Mouse (Mus musculus): ENCODE data around the gene Nktr. TPM values are rescaled to one million over a fixed set of nuclear protein-coding genes. Genes with fewer than 3 reads are reported as not detected.

Gene Nktr
- polyA plus RNA-seq, 1 experiment from 2014 or later = 17.3 TPM

- H3K9ac ChIP-seq (replicated peaks) = no peak overlapping the region
- WGBS (ENCODE audit: insufficient replicate concordance) = 89% methylated on average over 10 of the region's 10 CpGs
- peaks cover 13% of the 10 kb centered on the region for H3K4me1 ChIP-seq (ENCODE audit: insufficient read depth)
- ATAC-seq (no peak), DNase-seq (no peak)
- H3K4me3 ChIP-seq (ENCODE audit: low read depth, low read length) = no peak overlapping the region
- no peaks in the 10 kb centered on the region for H3K9me3 ChIP-seq (ENCODE audit: low read length)
- H3K27me3 ChIP-seq (ENCODE audit: insufficient read depth, low read length) = peaks cover 22% of the 10 kb centered on the region
- H3K4me2 ChIP-seq (ENCODE audit: low read depth, low read length) = no peak overlapping the region
- H3K27ac ChIP-seq (ENCODE audit: low read depth) = no peak overlapping the region
- H3K36me3 ChIP-seq (replicated peaks; ENCODE audit: insufficient read depth, low read length) = no peaks in the 10 kb centered on the region
- no peak for TF ChIP-seq EP300 (IDR thresholded peaks at IDR 0.05; ENCODE audit: low read depth)
- no peak for TF ChIP-seq CTCF (IDR thresholded peaks at IDR 0.05; ENCODE audit: low read depth)
Observed at GRCm38 (mm10) chr9:121762248-121762647, 43.3 kb downstream of the Nktr start.

GRCm38 (mm10) chr9:121762761-121763160 lies 43.8 kb downstream of the Nktr start:
- ATAC-seq = no peak
- Histone ChIP-seq H3K4me1 (ENCODE audit: insufficient read depth) (peaks cover 13% of the 10 kb centered on the region), H3K9ac (replicated peaks) (no peak overlapping the region), H3K36me3 (replicated peaks; ENCODE audit: insufficient read depth, low read length) (no peaks in the 10 kb centered on the region), H3K27me3 (ENCODE audit: insufficient read depth, low read length) (peaks cover 22% of the 10 kb centered on the region), H3K4me2 (ENCODE audit: low read depth, low read length) (no peak overlapping the region), H3K4me3 (ENCODE audit: low read depth, low read length) (no peak overlapping the region), H3K9me3 (ENCODE audit: low read length) (no peaks in the 10 kb centered on the region), H3K27ac (ENCODE audit: low read depth) (no peak overlapping the region)
- DNase-seq = no peak
- TF ChIP-seq CTCF (IDR thresholded peaks at IDR 0.05; ENCODE audit: low read depth) (no peak), EP300 (IDR thresholded peaks at IDR 0.05; ENCODE audit: low read depth) (no peak)
- WGBS (ENCODE audit: insufficient replicate concordance) = 84% methylated on average over 25 of the region's 25 CpGs

DNA sequence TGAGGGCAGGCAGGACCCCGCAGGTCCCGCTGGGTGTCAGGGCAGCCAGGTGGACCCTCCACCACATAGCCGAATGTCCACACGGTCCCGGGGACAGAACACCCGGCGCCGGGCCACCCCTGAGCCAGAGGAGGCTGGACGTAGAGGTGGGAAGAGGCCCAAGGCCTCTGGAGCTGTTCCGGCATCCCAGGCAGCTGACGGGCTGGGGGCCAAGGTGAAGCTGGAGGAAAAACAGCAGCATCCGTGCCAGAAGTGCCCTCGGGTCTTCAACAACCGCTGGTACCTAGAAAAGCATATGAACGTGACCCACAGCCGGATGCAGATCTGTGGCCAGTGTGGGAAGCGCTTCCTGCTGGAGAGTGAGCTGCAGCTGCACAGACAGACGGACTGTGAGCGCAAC lies 44.7 kb downstream of the Nktr start:
- Histone ChIP-seq H3K4me2 (ENCODE audit: low read depth, low read length) (no peak overlapping the region), H3K4me3 (ENCODE audit: low read depth, low read length) (no peak overlapping the region), H3K9me3 (ENCODE audit: low read length) (no peaks in the 10 kb centered on the region), H3K27me3 (ENCODE audit: insufficient read depth, low read length) (peaks cover 20% of the 10 kb centered on the region), H3K4me1 (ENCODE audit: insufficient read depth) (peaks cover 9% of the 10 kb centered on the region), H3K36me3 (replicated peaks; ENCODE audit: insufficient read depth, low read length) (no peaks in the 10 kb centered on the region), H3K9ac (replicated peaks) (no peak overlapping the region), H3K27ac (ENCODE audit: low read depth) (no peak overlapping the region)
- DNase-seq = no peak
- WGBS (ENCODE audit: insufficient replicate concordance) = 83% methylated on average over 19 of the region's 19 CpGs
- no peak for TF ChIP-seq CTCF (IDR thresholded peaks at IDR 0.05; ENCODE audit: low read depth)
- no peak for TF ChIP-seq EP300 (IDR thresholded peaks at IDR 0.05; ENCODE audit: low read depth)
- no peak for ATAC-seq

DNA sequence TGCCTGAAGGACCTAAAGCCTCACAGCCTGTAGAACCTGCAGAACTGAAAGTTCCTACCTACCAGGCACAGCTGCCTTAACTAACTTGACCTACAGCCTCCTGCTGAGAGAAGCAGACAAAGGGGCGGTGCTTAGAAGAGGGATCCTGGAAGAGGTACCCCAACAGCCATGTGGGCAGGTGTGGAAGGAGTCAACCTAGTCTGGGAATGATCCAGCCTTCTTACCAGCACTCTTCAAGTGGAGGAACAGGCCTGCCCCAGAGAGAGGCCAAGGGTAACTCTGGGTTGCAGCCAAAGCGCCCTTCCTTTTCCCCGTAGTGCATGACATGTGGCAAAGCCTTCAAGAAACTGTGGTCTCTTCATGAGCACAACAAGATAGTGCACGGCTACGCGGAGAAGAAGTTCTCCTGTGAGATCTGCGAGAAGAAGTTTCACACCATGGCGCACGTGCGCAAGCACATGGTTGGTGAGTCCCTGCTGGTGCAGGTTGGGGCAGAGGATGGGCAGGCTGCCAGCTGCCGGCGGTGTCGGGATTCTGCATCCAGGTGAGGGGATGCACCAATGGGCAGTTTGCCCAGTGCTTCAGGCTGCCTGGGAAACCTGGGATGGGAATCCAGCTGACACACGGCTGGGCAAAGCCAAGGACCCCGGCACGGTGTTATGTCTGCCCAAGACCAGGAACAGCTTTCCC lies 46.3 kb downstream of the Nktr start:
- peaks cover 7% of the 10 kb centered on the region for H3K27me3 ChIP-seq (ENCODE audit: insufficient read depth, low read length)
- H3K4me3 ChIP-seq (ENCODE audit: low read depth, low read length) = no peak overlapping the region
- TF ChIP-seq EP300 (IDR thresholded peaks at IDR 0.05; ENCODE audit: low read depth) = no peak
- TF ChIP-seq CTCF (IDR thresholded peaks at IDR 0.05; ENCODE audit: low read depth) = no peak
- no peak overlapping the region for H3K27ac ChIP-seq (ENCODE audit: low read depth)
- no peak overlapping the region for H3K9ac ChIP-seq (replicated peaks)
- no peak overlapping the region for H3K4me2 ChIP-seq (ENCODE audit: low read depth, low read length)
- 82% methylated on average over 16 of the region's 16 CpGs for WGBS (ENCODE audit: insufficient replicate concordance)
- ATAC-seq (no peak), DNase-seq (no peak)
- H3K36me3 ChIP-seq (replicated peaks; ENCODE audit: insufficient read depth, low read length) = no peaks in the 10 kb centered on the region
- H3K4me1 ChIP-seq (ENCODE audit: insufficient read depth) = no peaks in the 10 kb centered on the region
- H3K9me3 ChIP-seq (ENCODE audit: low read length) = no peaks in the 10 kb centered on the region

GRCm38 (mm10) chr9:121772412-121772811 lies 53.4 kb downstream of the Nktr start:
- Histone ChIP-seq H3K27me3 (ENCODE audit: insufficient read depth, low read length) (peaks cover 13% of the 10 kb centered on the region; the same call in 1 of the 2 replicates), H3K27ac (ENCODE audit: low read depth) (no peak overlapping the region)
- no peak for ATAC-seq

GRCm38 (mm10) chr9:121775951-121776350 lies 57.0 kb downstream of the Nktr start:
- H3K9ac ChIP-seq (replicated peaks) = no peak overlapping the region
- DNase-seq (no peak), ATAC-seq (no peak)
- no peak overlapping the region for H3K4me2 ChIP-seq (ENCODE audit: low read depth, low read length)
- peaks cover 29% of the 10 kb centered on the region for H3K27me3 ChIP-seq (ENCODE audit: insufficient read depth, low read length)
- 70% methylated on average over 10 of the region's 10 CpGs for WGBS (ENCODE audit: insufficient replicate concordance)
- no peak overlapping the region for H3K27ac ChIP-seq (ENCODE audit: low read depth)
- no peak overlapping the region for H3K4me3 ChIP-seq (ENCODE audit: low read depth, low read length)
- no peaks in the 10 kb centered on the region for H3K36me3 ChIP-seq (replicated peaks; ENCODE audit: insufficient read depth, low read length)
- H3K4me1 ChIP-seq (ENCODE audit: insufficient read depth) = no peaks in the 10 kb centered on the region
- no peak for TF ChIP-seq EP300 (IDR thresholded peaks at IDR 0.05; ENCODE audit: low read depth)
- TF ChIP-seq CTCF (IDR thresholded peaks at IDR 0.05; ENCODE audit: low read depth) = no peak
- no peaks in the 10 kb centered on the region for H3K9me3 ChIP-seq (ENCODE audit: low read length)

More at GRCm38 (mm10) chr9:121772412-121772811, 53.4 kb downstream of the Nktr start:
- Histone ChIP-seq H3K9me3 (ENCODE audit: low read length) (no peaks in the 10 kb centered on the region), H3K9ac (replicated peaks) (no peak overlapping the region), H3K4me1 (ENCODE audit: insufficient read depth) (no peaks in the 10 kb centered on the region), H3K36me3 (replicated peaks; ENCODE audit: insufficient read depth, low read length) (no peaks in the 10 kb centered on the region), H3K4me2 (ENCODE audit: low read depth, low read length) (no peak overlapping the region), H3K4me3 (ENCODE audit: low read depth, low read length) (no peak overlapping the region)
- no peak for DNase-seq
- 59% methylated on average over 5 of the region's 5 CpGs for WGBS (ENCODE audit: insufficient replicate concordance)
- no peak for TF ChIP-seq CTCF (IDR thresholded peaks at IDR 0.05; ENCODE audit: low read depth)
- no peak for TF ChIP-seq EP300 (IDR thresholded peaks at IDR 0.05; ENCODE audit: low read depth)
